Mouse (Mus musculus): Measurements from ENCODE around the gene Fan1. TPM values are rescaled to one million over a fixed set of nuclear protein-coding genes. Genes with fewer than 3 reads are reported as not detected.

Fan1 gene
- total RNA-seq (2015; ENCODE audit: low replicate concordance): 1.1 and 1.3 TPM in 2 replicates
- total RNA-seq (2017; ENCODE audit: low replicate concordance): 2.1 and 3.6 TPM in 2 replicates

DNA sequence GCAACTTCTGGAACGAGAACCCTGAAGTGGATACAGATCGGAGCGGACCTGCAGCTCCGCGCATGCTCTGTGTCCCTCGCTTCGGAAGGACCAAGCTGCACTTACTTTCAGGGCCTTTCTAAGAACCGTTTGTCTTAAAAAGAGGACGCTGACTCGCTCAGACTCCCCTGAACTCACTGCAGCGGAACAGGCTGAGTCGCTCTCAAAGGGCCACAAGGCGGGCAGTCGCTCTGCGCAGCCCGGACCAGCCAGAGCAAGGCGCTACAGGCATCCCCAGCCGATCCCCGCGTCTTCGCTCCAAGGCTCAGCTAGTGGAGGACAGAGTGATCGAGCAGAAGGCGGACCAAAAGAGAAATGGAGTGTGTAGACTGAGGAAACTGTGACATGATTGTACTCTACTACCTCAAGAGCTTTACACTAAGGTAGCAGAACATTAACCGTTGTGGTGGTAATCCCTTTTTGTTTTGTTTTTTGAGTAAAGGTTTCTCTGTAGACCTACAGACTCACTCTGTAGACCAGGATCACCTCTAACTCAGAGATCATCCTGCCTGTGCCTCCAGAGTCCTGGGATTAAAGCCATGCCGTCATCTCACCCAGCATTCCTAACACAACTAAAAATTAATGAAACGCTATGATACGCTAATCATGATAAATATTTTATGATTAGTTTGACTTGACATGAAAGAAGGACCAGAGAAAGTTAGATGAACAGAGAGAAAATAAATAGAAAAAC is at the start of gene Fan1:
Gene Fan1, minus strand, starts transcription at position 266 of the 733 bp plus-strand sequence.
- ATAC-seq (replicated peaks; ENCODE audit: low FRiP score, poor library complexity, severe bottlenecking): peak; percentile 97

DNA sequence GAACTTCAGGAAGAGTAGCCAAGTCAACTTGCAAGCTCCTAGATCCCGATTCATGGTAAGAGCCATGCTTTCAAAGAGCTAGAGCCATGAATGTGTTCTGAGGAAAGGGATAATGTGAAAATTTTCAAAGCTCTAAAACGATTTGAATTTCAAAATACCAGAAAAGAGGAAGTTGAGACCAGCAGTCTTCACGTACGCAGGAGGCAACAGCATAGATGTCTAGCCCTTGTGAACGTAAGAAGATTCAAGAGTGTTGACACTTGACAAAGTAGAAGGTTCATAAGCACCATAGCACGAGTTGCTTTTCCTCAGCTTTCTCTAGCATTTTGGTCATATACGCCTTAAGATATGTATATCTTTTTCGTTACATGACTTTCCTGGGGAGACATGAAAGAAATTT is 30.1 kb upstream of the Fan1 start:
- ATAC-seq (replicated peaks; ENCODE audit: low FRiP score, poor library complexity, severe bottlenecking): no peak

DNA sequence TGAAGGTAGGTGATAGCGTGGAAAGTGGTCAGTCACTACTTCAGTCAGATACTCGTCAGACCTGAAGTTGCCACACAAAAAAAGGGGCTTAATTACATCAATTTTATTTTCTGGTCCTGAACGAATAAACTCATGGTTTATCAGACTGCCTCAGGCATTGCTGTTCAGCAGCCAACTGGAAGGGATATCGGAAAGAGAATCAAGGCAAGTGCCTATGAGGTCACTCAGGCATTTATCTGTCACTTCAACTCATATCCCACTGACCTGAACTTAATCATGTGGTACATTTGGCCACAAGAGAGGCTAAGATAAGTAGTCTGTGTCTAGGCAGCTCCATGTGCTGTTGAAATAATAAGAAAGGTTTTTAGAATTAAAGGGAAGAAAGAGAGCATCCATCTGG is 28.6 kb upstream of the Fan1 start:
- ATAC-seq (replicated peaks; ENCODE audit: low FRiP score, poor library complexity, severe bottlenecking): no peak

DNA sequence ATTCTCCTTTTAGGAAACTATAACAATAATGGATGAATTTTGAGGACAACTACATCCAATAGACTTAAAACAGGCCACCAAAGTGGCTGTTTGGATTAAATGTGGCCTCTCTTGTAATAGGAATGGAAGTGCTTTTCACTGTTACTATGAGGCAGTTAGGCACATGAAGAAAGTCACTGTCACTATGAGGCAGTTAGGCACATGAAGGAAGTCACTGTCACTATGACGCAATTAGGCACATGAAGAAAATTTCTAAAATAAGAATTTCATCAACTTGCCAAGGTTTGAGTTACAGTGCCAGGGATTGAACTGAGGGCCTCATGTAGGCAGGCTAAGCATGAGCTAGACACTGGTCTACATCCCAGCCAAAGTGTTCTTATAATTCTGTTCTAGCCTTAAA is 26.8 kb upstream of the Fan1 start:
- ATAC-seq (replicated peaks; ENCODE audit: low FRiP score, poor library complexity, severe bottlenecking): no peak

DNA sequence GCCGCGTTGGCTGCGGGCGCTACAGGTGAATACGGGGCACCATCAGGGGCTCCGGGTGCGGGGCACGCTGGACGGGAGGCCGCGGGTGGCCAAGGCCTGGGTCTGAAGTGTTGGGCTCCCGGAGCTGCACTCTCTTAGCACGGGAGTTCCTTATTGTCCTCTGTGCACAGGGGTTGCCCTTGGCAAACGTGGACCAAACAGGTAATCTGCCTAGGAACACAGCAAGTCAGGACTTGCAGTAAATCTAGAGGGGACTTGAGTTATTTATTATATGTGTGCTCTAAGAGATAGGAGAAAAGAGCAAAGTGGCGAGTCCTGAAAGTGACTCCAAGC is 18.9 kb upstream of the Fan1 start:
- no peak for ATAC-seq (replicated peaks; ENCODE audit: low FRiP score, poor library complexity, severe bottlenecking)

DNA sequence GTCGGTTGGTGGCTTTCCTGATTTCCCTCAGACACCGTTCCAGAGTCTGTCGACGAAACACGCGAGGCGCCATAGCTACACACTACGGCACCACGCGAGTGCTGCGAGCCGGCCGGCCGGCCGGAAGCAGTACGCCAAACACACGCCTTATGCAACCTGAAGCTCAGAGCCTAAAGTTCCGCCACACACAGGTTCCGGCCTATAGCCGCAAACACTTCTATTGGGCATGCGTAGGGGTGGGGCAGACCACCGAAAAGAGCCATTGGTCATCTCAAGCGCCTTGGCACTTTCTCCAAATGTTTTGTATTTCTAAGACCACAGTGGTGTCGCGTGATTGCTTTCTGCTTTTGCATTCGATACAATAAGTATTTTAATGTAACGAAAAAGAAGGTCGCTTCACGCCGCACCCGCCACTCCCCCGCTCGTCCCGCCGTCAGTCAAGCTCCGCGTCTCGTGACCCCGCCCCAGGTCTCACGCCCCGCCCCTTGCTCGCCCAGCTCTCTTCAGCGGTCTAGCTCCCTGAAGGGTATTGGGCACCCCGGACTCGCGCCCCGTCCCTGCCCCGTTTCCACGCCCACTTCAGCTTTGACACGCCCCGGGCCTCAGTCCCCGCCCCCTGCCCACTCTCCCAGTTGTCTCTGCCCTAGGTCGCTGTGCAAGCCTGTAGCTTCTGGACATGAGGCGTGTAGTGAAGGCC is 18.4 kb upstream of the Fan1 start, which contains the start of the genes Mphosph10 and Mcee:
Gene Mphosph10, minus strand, starts transcription at position 147 of the 697 bp plus-strand sequence.
Gene Mcee, plus strand, starts transcription at position 486 of the 697 bp plus-strand sequence.
- peak; percentile 94 for ATAC-seq (replicated peaks; ENCODE audit: low FRiP score, poor library complexity, severe bottlenecking)

DNA sequence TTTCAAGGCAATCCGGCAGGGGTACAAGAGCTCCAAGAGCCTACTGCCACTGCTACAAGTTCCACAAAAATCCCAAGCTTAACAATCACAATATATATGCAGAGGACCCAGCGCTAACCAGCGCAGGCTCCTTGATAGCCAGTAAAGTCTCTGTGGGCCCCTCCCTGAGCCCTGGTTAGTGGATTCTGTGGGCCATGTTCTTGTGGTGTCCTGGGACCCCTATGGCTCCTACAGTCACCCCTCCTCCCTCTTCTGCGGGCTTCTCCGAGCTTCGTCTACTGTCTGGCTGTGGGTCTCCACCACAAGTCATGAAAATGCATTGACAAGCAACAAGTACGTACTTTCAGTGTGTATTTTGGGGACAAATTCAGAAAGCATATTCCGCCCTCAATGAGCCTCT is 17.6 kb upstream of the Fan1 start:
- ATAC-seq (replicated peaks; ENCODE audit: low FRiP score, poor library complexity, severe bottlenecking): no peak

DNA sequence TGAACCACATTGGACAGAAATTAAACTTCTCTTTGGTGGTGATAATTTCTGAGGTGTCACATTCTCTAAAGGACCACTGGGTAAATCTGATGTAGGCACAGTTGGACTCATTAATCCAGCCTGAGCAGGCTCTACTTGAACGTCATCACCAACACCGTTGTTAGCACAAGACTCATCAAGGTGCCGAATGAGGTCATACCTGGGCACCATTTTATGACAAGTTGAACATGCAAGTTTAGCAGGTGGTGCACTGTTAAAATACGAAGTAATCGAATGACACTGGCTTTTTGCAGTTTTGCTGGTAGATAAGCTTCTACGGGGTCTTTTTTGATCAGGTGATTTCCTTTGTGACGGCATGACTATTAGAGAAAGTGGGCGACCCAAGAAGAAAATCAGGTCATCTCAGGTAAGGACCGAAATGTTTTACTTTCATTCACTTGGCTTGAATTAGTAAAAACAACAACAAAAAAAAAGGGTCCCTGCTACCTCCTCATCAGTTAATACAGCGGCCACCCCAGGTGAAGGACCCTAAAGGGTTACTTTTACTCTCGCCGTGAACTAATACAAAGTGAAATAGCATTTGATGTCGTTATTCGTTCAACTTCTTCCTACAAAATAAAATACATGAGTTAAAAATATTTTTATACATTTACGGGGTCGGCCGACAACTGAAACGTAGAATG is 607 bp downstream of the Fan1 start:
- ATAC-seq (replicated peaks; ENCODE audit: low FRiP score, poor library complexity, severe bottlenecking): peak; percentile 47; the same call in 1 of the 2 replicates

DNA sequence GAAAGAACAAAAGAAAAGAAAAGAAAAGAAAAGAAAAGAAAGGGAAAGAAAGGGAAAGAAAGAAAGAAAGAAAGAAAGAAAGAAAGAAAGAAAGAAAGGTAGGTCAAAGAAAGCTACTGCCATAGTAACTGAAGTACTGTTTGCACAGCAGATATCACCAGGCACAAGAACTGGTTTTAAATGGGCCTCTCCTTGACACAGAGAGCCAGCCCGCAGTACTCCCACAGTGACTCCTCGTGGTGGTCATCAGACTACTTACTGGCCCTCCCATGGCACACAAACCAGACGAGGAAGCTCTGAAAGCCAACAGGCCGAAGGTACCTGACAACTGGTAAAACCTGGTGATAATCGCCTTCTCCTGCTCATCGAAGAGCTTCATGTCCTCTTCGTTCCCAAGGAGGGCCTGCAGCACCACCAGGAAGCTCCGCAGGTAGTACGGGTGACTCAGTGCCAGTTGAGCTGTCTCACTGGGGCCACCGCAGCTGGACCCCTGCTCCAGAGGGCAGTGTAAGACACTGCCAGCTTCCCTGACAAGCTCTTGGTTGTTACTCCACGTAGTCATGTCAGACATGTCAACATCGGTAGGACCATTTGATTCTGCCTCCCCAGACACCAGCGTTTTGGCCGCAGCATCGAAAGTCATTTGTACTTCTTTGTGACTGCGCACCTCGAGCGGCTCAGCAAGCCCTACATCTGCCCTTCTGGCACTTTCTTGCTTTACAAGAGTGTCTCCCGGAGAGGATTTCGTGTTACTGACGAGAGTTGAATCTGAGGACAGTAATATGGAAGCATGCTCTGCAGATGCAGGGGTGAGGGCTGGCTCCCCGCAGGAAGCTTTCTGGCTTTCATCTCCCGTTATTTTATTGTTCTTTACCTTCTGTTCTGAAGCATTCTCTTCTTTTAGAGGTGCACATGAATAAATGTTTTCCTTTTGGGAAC is 1.7 kb downstream of the Fan1 start:
- no peak for ATAC-seq (replicated peaks; ENCODE audit: low FRiP score, poor library complexity, severe bottlenecking)

DNA sequence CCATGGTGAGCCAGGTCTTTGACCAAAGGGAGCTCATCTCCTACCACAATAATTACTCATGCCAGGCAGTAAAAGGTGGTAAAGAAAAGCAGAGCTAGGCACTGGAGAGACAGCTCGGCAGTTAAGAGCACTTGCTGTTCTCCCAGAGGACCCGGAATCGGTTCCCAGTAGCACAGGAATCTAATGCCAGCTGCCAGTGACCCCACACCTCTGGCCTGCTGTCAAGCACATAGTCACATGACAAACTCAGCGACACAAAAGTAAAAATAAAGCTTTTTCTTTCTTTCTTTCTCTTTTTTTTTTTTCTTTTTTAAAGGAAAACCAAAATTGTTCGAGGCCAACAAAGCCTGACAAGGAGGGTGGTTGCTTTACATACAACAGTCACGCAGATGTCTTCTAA is 4.1 kb downstream of the Fan1 start:
- ATAC-seq (replicated peaks; ENCODE audit: low FRiP score, poor library complexity, severe bottlenecking): no peak

DNA sequence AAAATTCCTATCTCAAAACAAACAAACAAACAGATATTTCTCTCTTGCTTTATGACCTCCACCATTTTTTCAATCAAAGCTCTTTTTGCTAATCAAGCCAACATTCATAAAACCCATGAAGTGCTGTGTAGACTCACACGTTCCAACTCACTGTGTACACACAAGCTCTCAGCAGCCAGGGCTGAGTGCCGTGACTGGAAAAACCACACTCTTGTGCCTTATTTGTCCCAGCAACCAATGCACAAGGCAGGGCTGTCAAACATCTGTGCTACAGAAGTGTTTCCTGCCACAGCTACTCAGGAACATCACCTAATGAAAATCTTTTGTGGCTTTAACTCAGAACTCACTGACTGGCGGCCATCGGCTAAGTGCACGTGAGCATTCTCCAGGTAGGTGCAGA is 8.0 kb downstream of the Fan1 start:
- no peak for ATAC-seq (replicated peaks; ENCODE audit: low FRiP score, poor library complexity, severe bottlenecking)

DNA sequence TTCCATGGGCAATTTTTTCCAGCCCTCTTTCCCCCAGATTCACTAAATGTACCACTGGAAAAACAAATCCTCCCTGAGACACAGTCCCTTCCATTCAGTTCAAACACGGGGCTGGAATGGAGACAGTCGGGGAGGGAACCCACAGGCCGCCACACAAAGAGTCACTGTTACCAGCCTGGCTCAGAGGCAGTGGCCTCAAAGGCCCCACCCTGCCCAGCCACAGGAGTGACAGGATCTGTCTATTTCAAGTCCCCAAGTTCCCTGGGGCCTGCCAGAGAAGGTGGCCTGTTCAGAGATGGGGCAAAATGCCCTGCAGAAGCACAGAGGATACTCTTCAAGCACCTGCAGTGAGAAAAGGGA is 13.3 kb downstream of the Fan1 start:
- ATAC-seq (replicated peaks; ENCODE audit: low FRiP score, poor library complexity, severe bottlenecking): no peak

DNA sequence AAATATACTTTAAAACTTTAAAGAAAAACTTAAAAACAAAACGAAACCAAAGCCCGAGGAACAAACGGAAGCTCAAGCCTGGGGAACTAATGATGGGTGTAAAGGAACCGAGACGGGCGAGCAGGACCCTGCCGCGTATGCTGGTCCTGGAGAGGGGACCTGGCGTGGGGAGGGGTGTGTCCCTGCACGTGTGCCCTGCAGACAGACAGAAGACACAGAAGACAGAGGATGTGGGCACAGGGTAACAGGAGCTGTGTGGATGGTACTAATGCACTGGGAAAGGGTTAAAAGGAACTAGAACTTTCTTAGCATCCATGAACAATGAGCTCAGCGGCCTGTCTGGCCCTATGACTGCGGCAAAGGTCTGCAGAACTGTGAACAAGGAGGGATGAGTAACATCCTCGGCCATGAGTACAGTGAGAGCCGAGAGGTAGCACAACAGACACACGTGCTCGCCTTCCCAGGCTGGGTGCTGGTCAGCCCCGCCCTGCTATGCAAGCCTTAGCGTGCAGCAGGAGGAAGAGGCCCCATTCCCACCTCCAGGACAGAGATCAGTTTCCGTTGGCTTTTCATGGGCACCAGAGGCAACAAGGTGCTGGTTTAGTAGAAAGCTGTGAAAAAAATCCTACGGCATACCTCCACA is 13.8 kb downstream of the Fan1 start:
- ATAC-seq (replicated peaks; ENCODE audit: low FRiP score, poor library complexity, severe bottlenecking): no peak

DNA sequence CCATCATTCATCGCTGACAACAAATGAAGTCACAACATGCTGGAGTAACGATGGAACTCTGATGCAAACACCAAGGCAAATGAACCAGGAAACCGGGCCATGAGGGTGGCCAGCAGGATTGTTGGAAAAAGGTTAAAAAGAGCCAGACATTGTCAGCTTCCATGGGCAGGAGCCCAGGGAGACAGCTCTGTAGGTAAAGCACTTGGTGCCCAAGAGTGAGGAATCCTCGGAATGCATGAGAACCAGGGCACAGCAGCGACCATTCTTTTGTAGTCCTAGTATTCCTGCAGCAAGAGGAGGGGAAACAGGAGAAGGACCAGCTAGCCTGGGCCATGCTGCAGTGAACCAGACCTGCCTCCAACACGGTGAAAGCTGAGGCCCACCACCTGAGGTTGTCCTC is 15.2 kb downstream of the Fan1 start:
- ATAC-seq (replicated peaks; ENCODE audit: low FRiP score, poor library complexity, severe bottlenecking): no peak

DNA sequence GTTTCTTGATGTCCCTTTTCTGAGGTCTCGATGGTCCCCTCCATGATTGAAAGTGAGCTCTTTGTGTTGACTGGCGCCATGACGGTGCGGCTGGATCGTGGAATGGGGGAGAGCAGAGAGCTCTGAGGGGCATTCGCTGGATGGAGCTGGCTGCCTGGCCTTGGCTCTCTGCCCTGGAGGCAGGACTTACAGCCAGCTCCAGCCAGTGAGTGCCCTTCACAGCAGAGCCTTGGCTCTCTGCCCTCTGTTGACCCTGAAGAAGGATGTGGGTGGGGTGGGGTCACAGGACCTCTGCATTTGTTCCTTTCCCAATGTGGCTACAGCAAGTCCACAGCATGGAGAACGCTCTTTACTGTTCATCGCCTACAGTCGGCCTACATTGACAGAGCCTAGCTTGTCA is 16.5 kb downstream of the Fan1 start:
- ATAC-seq (replicated peaks; ENCODE audit: low FRiP score, poor library complexity, severe bottlenecking): no peak

DNA sequence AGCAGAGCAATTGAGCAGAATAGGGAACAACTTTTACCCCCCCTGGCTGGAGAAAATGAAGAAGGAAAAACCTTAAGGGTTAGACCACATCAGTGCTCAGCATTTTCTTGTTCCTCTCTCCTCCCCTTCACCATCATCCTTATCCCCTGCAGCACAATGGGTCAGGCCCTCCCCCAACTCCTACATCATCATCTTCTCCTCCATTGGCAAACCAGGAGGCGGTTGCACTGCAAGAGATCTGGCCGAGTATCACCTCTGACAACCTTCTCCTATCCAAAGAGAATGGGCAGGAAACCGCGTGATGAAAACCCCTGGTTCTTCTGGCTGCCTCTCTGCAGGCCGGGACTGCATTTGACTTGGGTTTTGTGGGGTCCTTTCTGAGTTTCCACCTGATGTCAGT is 17.2 kb downstream of the Fan1 start:
- ATAC-seq (replicated peaks; ENCODE audit: low FRiP score, poor library complexity, severe bottlenecking): no peak

DNA sequence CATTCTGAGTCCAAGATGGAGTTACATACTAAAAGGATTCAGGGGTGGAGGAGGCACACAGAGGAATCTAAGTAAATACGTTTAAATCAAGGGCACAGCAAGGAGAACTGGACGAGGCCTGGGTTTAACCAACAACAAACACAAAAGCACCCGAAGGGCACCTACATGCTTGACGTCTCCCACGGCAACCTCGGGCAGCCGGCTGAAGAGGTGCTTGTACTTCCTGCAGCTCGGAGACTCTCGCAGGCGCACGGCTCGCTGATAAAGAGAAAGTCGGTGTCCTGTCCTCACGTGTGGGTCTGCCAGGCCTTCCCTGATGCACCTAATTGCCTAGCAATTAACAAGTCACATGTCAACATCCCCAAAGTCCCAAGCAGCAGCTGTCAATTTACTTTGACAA is 19.7 kb downstream of the Fan1 start:
- ATAC-seq (replicated peaks; ENCODE audit: low FRiP score, poor library complexity, severe bottlenecking): no peak

DNA sequence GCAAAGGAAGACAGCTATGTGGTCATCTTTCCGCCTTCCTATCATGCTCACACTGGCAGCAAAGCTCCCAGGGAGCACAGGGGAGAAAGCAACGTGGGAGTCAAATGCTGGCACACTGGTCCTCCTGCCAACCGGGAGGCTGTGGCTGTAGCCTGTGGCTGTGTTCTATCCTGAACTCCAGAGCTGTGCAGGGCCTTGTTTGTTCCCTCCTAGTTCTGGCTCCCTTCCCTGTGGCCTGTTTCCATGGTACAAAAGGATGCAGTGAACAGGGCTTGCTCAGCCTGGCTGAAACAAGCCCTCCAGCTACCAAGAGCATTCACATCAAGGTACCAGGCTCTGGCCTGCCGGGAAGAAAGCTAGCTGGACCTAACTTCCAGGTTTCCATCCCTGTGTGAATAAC is 22.8 kb downstream of the Fan1 start:
- no peak for ATAC-seq (replicated peaks; ENCODE audit: low FRiP score, poor library complexity, severe bottlenecking)

DNA sequence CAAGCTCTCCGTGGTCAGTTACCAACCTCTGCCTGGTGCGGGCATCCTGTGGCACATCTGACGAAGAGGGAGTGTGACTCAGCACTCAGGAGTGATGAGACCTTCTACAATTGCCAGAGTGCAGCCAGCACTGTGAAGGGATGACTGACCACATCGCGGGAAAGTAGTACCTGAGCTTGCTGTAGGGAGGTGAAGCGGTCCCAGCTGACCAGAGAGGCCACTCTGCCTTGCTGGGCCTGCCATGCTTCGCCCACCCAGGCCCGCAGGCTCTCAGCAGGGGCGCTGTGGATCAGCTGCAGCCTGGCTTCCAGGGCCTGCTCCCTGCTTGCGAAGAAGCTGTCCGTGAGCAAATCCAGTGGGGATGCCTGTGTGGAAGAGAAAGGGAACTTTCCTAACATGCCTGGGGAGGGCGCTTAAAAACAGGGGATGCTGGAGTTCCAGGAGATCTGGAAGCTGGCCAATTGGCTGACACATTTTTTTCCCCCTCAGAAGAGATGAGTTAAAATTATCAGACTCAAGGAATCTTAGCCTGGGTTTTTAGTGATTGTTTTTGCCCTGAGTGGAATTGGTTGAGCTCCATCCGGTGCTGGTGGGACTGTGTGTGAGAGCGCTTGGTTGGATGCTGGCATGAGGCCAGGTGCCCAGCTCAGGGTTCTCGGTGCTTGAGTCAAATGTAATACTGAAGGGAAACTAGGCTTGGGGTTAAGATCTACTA is 24.6 kb downstream of the Fan1 start:
- no peak for ATAC-seq (replicated peaks; ENCODE audit: low FRiP score, poor library complexity, severe bottlenecking)
